Mouse (Mus musculus): ENCODE measurements around the gene Psmg4. TPM values are rescaled to one million over a fixed set of nuclear protein-coding genes. Genes with fewer than 3 reads are reported as not detected.

Psmg4 gene
- total RNA-seq, 2 experiments from 2014 or later: 73.3 to 200 TPM

DNA sequence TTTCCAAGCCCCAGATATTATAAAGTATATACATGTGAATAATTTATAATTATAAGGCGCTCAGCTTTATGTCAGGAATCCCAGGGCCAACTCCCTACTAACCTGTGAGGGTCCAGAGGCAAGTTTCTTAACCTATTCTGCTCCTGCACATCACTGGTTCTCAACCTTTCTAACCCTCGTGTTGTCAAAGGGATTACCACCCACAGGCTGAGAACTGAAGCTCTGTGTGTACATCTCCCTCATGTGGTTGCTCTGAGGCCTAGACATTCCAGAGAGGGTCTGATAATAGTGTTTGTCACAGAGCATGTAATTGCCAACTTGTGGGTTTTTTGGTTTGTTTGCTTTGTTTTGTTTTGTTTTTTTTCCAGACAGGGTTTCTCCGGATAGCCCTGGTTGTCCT is 15.8 kb upstream of the Psmg4 start:
- ATAC-seq (replicated peaks; ENCODE audit: poor library complexity): no peak

DNA sequence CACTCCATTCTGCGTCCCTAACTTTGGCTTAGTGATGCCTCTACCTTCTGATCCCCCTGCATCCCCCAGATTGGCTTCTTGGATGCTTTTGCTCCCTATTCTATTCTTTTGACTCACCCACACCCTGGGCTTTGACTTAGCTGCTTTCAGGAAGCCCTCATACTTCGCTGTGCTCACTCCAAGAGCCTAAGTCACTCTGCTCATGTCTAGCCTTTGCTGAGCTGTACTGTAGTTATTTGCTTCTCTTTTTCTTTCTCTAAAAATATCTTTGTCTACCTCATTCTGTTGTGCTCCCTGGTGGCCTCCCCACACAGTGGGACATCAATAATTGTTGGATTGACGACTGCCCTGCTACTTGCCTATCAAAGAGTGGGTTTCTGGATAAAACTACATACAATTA is 14.6 kb upstream of the Psmg4 start:
- no peak for ATAC-seq (replicated peaks; ENCODE audit: poor library complexity)

DNA sequence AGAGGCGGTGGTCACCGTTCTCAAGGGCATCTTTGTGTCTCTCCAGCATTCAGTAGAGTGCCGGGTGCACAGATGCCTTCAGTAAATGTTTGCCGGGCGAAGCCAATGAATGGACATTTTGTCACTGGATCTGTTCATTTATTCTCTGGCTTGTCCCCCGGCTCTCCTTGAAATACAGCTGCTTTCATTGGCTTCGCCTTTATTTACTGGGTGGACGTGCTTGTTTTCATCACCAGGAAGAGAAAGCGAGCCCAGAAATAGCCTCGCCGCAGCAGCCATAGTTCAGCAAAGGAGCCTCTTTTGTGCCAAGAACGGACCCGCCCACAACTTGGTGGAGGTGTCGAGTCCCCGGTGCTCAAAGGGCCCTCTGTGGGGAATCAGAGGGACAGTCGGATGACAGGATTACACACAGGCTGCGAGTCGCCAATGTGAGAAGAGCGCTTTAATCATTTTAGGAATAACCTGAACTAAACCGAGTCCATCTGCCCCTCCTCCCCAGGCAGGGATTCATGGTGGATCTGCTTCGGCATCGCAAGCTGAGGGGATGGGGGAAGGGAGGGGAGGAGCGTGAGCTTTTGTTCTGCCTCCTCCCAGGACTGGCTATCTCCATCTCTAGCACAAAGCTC is 13.9 kb upstream of the Psmg4 start:
- peak; percentile 61 for ATAC-seq (replicated peaks; ENCODE audit: poor library complexity)

DNA sequence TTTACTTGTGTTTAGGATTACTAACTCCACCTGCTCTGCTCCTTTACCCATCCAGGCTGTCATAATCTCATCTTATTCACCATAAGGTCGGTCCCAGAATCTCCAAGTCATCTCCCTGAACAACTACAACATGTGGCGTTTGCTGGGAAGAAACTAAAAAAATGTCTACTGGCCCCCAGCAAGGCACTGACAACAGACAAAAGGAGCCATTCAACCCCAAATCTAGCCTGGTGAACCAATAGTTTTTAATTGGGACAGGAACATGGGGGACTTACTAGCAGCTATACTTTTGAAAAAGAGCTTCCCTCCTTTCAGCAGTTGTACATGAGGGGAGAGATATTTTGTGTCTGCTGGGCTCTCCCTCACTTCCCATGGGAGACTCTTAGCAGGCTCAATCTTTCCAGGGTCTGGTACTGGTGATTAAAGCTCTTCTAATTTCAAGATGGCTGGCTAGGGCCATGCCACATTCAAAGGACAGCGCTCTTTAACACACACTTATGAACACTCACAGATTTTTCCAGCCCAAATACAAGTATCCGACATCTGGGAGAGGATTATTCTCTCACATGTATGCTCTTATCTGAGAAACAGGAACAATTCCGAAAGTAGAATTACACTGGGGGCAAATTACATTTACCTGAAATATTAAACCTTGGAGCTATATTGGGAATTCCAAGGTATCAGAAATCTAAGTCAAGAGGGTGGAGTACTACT is 13.1 kb upstream of the Psmg4 start:
- ATAC-seq (replicated peaks; ENCODE audit: poor library complexity): no peak

DNA sequence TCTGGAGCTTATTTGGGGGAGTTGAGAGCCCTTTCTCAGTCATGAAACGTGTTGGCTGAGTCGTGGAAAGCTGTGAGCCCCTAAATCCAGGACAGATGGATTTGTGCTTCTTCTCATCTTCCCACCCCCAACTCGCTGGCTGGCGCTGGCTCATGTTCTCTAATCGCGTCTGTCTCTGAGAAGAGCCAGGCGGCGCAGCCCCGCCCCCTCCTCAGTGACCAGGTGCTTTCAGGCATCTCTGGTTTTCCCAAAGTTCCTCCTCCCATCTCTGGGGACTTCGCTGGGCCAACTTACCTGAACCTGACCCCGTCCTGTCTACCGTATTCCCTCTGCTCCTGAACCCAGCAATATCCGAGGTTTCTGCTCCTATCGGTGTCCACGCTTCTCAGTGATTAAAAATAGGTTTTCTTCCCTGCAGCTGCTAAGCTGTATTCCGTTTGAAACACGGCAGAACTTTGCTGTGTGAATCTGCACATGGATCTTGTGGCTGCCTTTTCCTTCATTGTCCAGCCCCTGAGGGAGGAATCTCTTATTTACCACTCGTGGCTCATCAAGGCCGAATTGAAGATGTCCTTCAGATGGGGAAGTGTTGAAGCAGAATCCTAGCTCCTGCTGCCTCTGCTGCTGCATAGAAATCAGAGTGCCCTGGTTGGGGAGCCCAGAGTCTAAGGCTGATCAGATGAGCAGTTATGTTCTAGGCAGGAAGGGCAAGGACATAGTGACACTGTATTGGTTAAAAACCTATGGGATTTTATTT is 12.3 kb upstream of the Psmg4 start:
- no peak for ATAC-seq (replicated peaks; ENCODE audit: poor library complexity)

DNA sequence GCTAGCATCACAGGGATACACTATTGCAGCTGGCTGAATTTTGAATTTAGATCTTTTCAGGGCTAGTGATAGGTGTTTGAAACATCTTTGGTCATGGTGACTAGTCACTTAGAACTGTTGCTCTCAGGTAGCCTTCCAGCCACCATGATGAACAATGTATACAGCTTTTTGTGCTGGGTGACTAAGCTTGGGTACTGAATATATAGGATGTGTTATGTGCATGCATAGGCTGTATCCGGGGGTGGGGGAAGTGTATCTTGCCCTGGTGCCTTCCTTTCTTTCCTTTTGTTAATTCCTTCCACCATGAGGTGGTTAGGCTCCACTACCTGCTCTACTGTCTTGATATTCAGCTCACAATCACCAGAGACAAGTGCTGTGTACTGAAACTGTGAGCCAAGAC is 11.3 kb upstream of the Psmg4 start:
- ATAC-seq (replicated peaks; ENCODE audit: poor library complexity): no peak

DNA sequence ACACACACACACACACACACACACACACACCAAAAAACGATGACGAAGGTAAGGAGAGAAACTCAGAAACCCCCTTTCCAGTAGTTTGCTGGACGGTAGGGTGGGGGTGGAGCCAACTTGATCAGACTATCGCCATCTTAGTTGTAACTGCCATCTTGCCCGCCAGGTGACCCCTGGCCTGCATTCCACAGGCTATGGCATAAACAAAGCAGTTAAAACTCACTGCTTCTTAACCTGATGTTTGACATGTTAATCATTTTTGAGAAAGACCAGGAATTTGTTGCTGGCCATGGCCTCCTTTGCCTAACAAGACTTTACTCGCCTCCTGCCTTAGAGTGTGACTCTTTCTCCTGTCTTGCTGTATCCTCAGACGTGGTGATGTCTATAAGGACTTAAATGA is 10.1 kb upstream of the Psmg4 start:
- no peak for ATAC-seq (replicated peaks; ENCODE audit: poor library complexity)

DNA sequence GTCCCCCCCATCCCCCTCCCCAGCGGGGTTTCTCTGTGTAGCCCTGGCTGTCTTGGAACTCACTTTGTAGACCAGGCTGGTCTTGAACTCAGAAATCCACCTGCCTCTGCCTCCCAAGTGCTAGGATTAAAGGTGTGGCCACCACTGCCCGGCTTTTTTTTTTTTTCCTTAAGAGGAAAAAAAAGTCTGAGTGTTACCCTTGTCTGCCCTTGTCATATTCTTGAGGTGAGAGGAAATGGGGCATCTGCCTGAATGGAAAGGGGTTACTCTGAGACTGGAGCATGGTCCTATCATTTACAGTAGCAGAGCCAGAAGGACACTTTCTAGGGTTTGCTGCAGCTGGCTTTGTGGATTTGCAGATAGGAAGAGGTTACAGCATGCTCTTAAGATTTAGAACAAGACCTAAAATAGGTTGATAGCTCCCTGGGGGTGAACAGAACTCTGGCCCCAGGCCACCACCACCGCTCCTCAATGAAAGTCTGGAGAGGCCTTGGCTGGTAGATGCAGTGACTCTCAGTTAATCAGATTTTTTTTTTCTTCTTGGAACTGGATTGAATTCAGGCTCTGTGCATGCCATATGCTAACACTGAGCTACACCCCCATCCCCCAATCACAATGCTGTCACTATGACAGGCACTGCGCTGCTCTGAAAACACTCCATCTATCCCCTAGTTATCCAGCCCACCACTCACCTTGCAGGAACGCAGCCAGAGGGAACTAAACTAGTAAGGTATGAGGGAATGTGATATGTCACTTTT is 9.3 kb upstream of the Psmg4 start:
- no peak for ATAC-seq (replicated peaks; ENCODE audit: poor library complexity)

DNA sequence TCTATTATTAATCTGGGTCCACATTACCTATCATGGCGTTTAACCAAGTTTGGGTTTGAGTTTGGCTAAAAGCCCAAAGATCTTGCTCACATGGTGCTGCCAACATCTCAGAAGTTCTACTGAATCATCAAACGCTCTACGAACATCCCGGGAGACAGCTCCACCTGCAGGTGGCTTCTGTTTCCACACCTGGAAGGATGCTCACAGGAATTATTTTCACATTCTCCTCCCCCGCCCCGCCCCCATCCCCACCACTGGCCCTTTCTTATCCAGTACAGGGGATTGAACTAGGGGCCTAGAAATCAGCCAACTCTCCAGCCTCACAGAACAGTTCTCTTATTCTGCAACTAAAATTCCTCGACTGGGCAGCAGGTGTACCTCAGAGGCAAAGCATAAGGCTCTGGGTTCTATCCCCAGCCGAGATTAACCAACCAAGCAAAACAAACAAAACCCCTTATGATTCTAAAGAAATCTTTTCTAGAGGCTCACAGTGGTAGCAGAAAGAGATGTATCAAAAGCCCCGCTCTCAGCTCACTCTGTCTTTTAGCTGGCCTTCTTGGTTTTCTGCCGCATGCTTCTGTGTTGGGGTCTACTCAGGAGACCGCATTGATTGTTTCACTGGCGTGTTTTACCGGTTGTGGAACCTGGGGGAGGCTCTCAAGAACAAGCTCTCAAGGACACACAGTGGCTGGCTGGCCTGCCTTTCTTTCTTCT is 8.4 kb upstream of the Psmg4 start:
- ATAC-seq (replicated peaks; ENCODE audit: poor library complexity): peak; percentile 85

DNA sequence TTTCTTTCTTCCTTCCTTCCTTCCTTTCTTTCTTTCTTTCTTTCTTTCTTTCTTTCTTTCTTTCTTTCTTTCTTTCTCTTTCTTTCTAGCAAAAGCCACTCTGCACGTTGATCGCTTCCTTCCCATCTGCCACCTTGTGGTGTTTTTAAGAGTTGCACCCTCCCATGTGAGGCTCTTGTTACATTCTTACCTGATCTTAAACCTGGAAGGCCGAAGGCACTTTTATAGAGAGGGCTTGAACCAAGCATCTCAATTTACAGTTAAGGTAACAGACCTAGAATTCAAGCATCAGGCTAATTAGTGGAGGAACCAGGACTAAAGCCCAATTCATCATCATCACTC is 7.9 kb upstream of the Psmg4 start:
- ATAC-seq (replicated peaks; ENCODE audit: poor library complexity): peak; percentile 63

DNA sequence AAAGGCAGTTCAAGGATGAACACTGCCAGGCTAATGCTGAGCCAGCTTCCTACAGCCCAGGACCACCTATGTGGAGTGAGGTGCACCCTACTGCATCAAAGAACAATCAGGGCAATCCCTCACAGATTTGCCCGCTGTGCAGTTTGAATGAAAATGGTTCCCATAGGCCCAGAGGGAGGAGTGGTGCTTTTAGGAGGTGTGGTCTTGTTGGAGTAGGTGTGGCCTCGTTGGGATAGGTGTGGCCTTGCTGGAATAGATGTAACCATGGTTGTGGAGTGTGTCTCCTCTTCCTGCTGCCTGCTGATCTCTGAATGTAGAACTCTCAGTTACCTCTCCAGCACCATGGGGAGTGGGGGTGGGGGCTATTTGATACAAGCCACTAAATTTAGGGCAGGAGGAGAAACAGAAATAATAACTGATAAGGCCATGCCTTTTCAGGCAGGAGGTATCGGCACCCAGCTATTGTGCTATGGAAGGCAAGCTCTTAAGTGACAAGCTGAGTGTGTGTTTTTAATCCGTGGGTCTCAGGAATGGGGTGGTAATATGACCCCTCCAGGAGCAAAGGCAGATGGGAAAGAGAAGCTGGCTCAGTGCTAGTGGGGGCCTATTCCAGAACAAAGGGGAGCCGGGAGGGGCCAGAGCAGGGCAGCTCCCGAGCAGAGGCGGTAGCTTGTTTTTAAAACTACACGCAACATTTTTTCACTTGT is 6.5 kb upstream of the Psmg4 start:
- ATAC-seq (replicated peaks; ENCODE audit: poor library complexity): peak; percentile 58

DNA sequence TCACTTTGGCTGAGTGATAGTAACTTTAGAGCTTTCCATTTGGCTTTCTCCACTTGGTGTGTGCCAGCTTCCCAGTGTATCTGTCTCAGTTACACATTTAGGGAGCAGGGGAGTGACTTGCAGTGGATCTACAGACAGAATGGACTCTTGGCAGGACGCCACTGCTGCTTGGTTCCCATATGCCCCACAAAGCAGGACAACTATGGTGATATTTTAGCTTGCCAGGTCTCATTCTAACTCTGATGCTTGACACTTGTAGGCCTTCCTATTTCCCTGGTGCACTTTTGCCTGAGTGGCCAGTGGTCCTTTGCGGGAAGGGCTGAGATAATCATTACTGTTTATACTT is 6.0 kb upstream of the Psmg4 start:
- no peak for ATAC-seq (replicated peaks; ENCODE audit: poor library complexity)

DNA sequence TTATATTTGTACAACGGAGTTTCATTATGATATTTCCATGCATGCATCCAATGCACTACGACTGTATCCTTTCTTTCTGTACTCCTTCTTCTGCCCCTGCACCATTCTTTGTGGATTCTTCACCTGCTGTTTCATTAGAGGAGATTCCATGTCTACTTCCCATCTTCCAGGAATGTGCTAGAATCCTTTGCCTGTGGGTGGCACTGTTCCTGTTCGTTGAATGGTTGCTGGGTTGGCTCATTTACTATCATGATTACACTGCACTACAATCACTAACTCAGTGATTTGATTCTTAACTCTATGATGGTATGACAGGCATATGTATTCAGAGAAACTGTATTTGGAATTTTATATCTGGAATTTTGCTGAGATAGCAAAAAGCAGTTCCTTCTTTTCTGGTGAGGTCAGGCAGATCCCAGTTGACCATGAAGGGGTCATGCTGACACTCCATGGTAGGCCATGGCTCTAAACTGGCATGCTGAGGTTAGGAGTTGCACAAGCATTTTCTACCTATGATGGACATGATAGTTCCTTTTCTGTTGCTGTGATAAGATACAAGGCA is 5.1 kb upstream of the Psmg4 start:
- no peak for ATAC-seq (replicated peaks; ENCODE audit: poor library complexity)

DNA sequence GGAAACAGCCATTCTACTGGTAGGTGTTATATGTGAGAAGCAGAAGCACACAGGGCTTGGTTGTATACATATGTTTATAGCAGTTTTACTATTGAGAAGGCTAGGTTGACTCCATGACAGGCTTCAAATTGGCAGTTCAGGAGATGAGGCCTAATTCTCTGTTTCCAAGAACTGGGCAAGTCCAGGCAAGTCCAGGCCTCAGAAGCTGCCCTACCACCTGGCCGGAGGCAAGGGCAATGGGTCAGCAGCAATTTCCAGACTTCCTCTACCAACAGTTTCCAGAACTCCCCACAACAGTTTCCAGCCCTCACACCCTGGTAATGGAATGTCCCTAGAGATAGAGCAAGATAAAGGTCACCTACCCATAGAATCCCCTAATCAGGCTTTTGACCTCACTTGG is 2.8 kb upstream of the Psmg4 start:
- ATAC-seq (replicated peaks; ENCODE audit: poor library complexity): no peak

DNA sequence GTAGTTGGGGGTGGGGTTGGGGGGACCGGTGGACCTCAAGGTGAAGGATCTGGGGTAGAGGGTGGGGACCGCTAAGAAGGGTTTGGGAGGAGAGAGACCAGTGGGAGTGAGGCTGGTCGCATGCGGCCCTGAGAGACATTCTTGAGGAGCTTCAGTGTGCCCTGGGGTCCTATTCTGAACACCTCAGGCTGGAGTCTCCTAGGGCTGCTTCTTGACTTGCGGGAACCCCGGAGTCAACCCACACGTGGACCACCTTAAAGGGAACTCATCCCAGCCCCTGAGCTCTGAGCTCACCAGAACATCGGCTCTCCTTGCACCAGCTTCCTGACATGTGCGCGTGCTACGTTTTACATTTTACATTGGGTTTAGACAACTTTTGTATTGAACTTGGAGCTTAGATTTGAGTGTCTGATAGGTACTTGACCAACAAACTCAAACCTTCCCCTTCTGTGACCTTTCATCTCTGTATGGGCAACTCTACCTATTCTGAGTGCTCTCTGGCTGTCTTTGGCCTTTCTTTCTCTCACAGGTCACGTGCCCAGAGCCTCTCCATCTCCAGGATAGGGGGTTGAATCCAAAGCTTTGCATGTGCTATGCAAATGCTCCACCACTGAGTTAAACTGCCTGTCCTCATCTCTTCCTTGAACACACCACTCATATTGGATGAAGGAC is 676 bp downstream of the Psmg4 start:
- peak; percentile 21; the same call in 1 of the 2 replicates for ATAC-seq (replicated peaks; ENCODE audit: poor library complexity)

DNA sequence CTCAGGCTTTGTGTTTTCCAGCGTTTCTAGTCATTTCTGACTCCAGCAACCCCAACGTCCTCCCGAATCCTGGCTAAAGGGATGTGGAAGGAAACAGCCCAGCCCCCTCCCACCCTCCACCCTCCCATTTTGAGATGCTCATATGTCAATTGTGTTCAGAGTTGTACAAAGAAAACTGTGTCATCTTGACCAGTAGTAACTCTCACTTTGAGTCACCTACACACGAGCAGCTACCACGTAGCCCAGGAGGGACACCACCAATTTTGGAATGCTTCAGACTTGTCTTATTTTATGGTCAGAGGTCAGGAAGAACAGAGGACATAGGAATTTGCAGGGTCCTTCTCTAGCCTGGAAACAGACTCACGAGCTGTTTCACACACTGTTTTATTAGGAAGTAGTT is 11.3 kb downstream of the Psmg4 start:
- no peak for ATAC-seq (replicated peaks; ENCODE audit: poor library complexity)

DNA sequence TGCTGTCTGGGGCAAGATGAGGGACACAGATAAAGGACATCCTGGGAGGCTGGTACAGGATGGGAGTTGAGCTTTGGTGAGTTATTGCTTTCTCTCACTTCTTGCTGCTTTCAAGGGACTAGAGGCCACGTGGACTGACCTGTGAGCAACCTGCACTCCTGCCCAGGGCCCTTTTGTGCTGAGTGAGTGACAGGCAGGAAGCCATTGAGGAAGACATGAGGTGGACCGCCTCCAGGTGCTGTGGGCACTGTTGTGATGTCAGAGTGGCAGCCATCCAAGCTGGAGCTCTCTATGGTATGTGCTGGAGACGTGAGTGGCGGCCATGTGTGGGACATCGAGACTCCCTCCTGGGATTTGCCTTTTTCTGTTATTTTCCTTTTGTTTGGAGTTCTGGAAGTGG is 18.9 kb downstream of the Psmg4 start:
- ATAC-seq (replicated peaks; ENCODE audit: poor library complexity): no peak

DNA sequence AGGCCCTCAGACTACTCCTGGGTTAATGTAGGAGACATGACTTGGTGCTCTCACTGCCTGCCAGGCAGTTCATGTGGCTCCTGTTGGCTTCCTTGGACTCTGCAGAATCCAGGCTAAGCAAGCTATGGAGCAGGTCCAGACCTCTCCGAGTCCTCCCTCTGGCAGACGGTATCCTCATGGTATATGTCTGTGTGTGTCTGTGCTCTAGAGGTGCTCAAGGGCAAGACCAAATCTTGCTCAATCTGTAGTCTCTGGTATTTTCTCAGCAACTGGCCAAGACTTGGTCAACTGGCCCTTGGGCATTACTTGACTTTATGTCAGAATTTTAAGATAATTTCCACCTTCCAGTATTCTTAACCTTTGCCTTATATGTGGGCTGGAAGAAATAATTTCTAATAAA is 22.6 kb downstream of the Psmg4 start:
- ATAC-seq (replicated peaks; ENCODE audit: poor library complexity): no peak

DNA sequence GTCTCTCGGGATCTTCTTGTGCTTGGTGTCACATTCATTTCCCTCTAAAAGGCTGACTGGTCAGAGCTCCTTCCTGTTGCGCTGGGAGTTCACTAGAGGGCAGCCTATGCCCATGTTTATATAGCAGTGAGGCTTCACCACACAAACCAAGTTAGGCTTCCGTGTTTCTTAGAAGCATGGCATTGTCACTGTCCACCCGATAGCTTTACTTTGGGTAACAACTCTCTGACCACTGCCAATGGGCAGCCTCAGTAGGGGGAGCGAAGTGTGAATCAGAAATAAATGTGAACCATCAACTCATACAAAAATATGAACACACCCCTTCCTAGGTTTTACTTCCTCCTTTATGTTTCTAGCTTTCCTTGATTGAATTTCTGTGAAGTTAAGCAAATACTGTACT is 24.8 kb downstream of the Psmg4 start:
- ATAC-seq (replicated peaks; ENCODE audit: poor library complexity): peak; percentile 93

All from megakaryocyte progenitor cell, adult 5-6 weeks (primary cell).